Mouse (Mus musculus) CH12.LX (cell line): ENCODE results near the gene Pklr.

ENCODE experiments used
- CTCF ChIP-seq, 2 experiments: IDR thresholded peaks in 1 of 2; conservative IDR thresholded peaks in 1 of 2; 2 replicates each; pipeline ENCODE4 v1.5.1; 2011 to 2012; ENCODE audit warnings: low read depth in 2 of 2, low read length in 2 of 2, improper control_type of control experiment in 1 of 2, inconsistent platforms in 1 of 2, mild to moderate bottlenecking in 1 of 2, moderate library complexity in 1 of 2
- EP300 ChIP-seq: IDR thresholded peaks from 2 replicates; pipeline ENCODE4 v1.6.1; 2011; ENCODE audit warnings: low read length, improper control_type of control experiment
- GABPA ChIP-seq: IDR thresholded peaks from 2 replicates; pipeline ENCODE4 v1.6.1; 2012; ENCODE audit warnings: low read depth, low read length, improper control_type of control experiment, inconsistent platforms; ENCODE audit not compliant: insufficient replicate concordance
- MXI1 ChIP-seq: IDR thresholded peaks from 2 replicates; pipeline ENCODE4 v1.6.1; 2011; ENCODE audit warnings: mild to moderate bottlenecking, low read depth, low read length, improper control_type of control experiment
- POLR2A ChIP-seq: IDR thresholded peaks from 2 replicates; pipeline ENCODE4 v1.6.1; 2011; ENCODE audit warnings: low read depth, mild to moderate bottlenecking, improper control_type of control experiment, low read length
- RAD21 ChIP-seq: IDR thresholded peaks from 2 replicates; pipeline ENCODE4 v1.6.1; 2011; ENCODE audit warnings: low read depth, mild to moderate bottlenecking, low read length, improper control_type of control experiment, moderate library complexity
- RCOR1 ChIP-seq: conservative IDR thresholded peaks from 2 replicates; pipeline ENCODE4 v1.6.1; 2012; ENCODE audit warnings: low read depth, mild to moderate bottlenecking, inconsistent platforms, low read length, improper control_type of control experiment
- TCF12 ChIP-seq: IDR thresholded peaks from 2 replicates; pipeline ENCODE4 v1.6.1; 2014; ENCODE audit warnings: low read depth, mild to moderate bottlenecking, inconsistent platforms, low read length, improper control_type of control experiment
- USF2 ChIP-seq: conservative IDR thresholded peaks from 2 replicates; pipeline ENCODE4 v1.6.1; 2011; ENCODE audit warnings: low read depth, low read length, improper control_type of control experiment
- ZMIZ1 ChIP-seq: IDR thresholded peaks from 2 replicates; pipeline ENCODE4 v1.6.1; 2012; ENCODE audit warnings: low read depth, mild to moderate bottlenecking, inconsistent platforms, low read length, improper control_type of control experiment

GRCm38 (mm10) chr3:89088974-89089373 is 47.0 kb upstream of the Pklr start:
- TF ChIP-seq EP300 = no peak
- TF ChIP-seq POLR2A = no peak
- TF ChIP-seq GABPA = no peak
- TF ChIP-seq CTCF (conservative IDR thresholded peaks at IDR 0.05 in 1 of 2, IDR thresholded peaks at IDR 0.05 in 1 of 2; ENCODE audit: low read depth in 2 of 2, low read length in 2 of 2) = no peak
- TF ChIP-seq MXI1 = no peak
- no peak for TF ChIP-seq USF2
- TF ChIP-seq RCOR1 = no peak
- TF ChIP-seq ZMIZ1 = no peak
- no peak for TF ChIP-seq RAD21
- no peak for TF ChIP-seq TCF12
